Mouse (Mus musculus): ENCODE results near the gene Tusc2. TPM values are rescaled to one million over a fixed set of nuclear protein-coding genes. Genes with fewer than 3 reads are reported as not detected.
A peak's percentile ranks its signal among the peaks of the same experiment; 100 is the strongest.
"Not testable (repeated sequence)": the region's sequence is repeated elsewhere in the genome, so short reads cannot be mapped to it uniquely, and the experiment has no call there.

Tusc2 gene
- polyA plus RNA-seq, 1 experiment = 127 TPM

DNA sequence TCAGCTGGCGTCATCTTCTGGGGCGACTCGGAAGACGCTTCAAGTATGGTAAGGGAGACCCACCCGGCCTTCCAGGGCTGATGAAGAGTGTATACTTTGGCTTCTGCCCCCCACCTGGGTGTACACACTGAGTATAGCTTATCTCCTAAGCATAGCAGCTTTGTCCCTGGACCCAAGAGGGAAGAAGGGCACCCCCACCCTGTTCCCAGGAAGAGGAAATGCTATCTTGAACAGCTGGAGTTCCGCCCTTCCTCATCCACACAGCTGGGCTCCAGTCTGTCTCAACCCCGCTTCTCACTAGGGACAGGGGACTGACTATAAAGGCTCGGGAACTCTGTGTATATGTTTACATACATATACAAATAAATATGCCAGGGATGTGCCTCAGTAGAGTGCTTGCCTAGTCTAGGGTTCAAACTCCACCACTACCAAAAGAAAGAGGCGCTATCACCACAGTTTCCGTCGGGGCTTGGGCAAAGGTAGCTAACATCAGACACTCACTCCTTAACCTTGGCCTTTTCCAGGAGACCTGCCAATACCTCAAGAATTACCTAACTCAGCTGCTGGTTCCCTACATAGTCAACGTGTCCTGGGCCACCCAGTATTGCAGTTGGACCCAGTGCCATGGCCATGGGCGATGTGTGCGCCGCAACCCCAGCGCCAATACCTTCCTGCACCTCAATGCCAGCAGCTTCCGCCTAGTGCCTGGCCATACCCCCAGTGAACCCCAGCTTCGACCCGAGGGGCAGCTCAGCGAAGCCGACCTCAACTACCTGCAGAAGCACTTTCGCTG, 8.7 kb downstream of the Tusc2 start:
- peaks cover 20% of the 10 kb centered on the region for H3K4me1 ChIP-seq (ENCODE audit: control insufficient read depth, insufficient read depth, low read length)
- no peak for DNase-seq
- no peak overlapping the region for H3K4me3 ChIP-seq (replicated peaks; ENCODE audit: insufficient read depth, low read depth, low read length)
- H3K27ac ChIP-seq (ENCODE audit: insufficient read depth, low read length) = no peak overlapping the region
- 89% methylated on average over 22 of the region's 22 CpGs for WGBS
- TF ChIP-seq POLR2A (IDR thresholded peaks at IDR 0.05; ENCODE audit: borderline replicate concordance, insufficient read depth, low read length) (no peak), CTCF (IDR thresholded peaks at IDR 0.05; ENCODE audit: borderline replicate concordance, insufficient read depth, low read depth, low read length) (no peak)
- no peaks in the 10 kb centered on the region for H3K27me3 ChIP-seq (ENCODE audit: control insufficient read depth, insufficient read depth, low read length)

DNA sequence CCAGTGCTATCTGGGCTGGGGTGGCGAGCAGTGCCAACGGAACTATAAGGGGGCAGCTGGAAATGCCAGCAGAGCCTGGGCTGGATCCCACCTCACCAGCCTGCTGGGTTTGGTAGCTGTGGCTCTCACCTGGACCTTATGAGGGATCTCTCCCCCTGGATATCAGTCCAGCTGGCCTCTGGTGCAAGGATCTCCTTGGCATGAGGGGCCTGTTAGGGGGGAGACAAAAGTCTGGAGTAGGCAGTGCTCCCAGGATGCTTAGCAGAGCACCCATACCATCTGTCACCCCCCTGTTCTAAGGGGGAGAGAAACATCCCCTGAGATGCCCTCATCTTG, 9.2 kb downstream of the Tusc2 start:
- DNase-seq = no peak
- 72% methylated on average over 2 of the region's 2 CpGs for WGBS
- H3K4me3 ChIP-seq (replicated peaks; ENCODE audit: insufficient read depth, low read depth, low read length) = no peak overlapping the region
- TF ChIP-seq POLR2A (IDR thresholded peaks at IDR 0.05; ENCODE audit: borderline replicate concordance, insufficient read depth, low read length) (no peak), CTCF (IDR thresholded peaks at IDR 0.05; ENCODE audit: borderline replicate concordance, insufficient read depth, low read depth, low read length) (no peak)
- H3K27me3 ChIP-seq (ENCODE audit: control insufficient read depth, insufficient read depth, low read length) = no peaks in the 10 kb centered on the region
- H3K4me1 ChIP-seq (ENCODE audit: control insufficient read depth, insufficient read depth, low read length) = peaks cover 22% of the 10 kb centered on the region
- no peak overlapping the region for H3K27ac ChIP-seq (ENCODE audit: insufficient read depth, low read length)

DNA sequence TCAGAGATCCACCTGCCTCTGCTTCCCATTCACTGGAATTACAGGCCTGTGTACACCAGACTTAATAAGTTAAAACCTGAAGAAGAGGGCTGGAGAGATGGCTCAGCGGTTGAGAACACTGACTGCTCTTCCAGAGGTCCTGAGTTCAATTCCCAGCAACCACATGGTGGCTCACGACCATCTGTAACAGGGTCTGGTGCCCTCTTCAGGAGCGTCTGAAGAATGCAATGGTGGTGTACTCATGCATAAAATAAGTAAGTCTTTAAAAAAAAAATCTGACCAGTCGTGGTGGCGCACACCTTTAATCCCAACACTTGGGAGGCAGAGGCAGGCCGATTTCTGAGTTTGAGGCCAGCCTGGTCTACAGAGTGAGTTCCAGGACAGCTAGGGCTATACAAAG, 10.7 kb downstream of the Tusc2 start:
- H3K27ac ChIP-seq (ENCODE audit: insufficient read depth, low read length); H3K4me3 ChIP-seq (replicated peaks; ENCODE audit: insufficient read depth, low read depth, low read length); DNase-seq; H3K27me3 ChIP-seq (ENCODE audit: control insufficient read depth, insufficient read depth, low read length): not testable (repeated sequence)
- WGBS = 82% methylated on average over 6 of the region's 6 CpGs
- H3K4me1 ChIP-seq (ENCODE audit: control insufficient read depth, insufficient read depth, low read length) = peaks cover 25% of the 10 kb centered on the region

DNA sequence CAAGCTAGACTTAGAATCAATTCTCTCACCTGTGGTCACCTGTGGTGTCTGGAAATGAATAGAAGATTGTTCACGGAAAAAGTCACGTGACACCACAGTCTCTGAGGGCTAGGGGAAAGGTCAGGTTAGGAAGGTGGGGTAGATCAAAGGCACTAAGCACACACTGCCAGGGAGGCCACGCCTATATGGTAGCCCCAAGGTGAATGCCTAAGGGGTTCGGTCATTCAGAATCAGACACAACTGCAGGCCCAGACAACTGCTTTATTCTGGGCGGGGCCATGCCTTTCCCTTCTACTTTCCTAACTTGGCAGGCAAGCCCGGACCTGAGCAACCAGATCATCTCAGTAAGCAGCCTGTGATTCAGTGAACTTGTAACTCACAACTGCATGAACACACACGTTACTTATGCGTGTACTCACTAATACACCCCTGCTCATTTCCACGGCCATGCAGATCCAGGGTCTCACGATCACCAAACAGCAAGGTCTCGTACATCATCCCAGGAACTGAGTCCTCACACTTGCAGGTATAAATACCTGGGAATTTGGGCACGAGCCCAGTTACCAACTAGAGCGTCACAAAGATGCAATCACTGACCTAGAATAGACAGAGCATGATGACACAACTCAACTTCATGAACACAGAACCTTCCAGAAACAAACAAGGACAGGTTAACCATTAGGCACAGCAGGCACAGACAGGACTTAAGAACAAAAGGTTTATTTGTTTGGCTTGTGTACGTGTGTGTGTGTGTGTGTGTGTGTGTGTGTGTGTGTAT, 12.7 kb downstream of the Tusc2 start:
- Histone ChIP-seq H3K27me3 (ENCODE audit: control insufficient read depth, insufficient read depth, low read length) (no peaks in the 10 kb centered on the region), H3K4me1 (ENCODE audit: control insufficient read depth, insufficient read depth, low read length) (peaks cover 29% of the 10 kb centered on the region), H3K4me3 (replicated peaks; ENCODE audit: insufficient read depth, low read depth, low read length) (no peak overlapping the region), H3K27ac (ENCODE audit: insufficient read depth, low read length) (no peak overlapping the region)
- no peak for TF ChIP-seq CTCF (IDR thresholded peaks at IDR 0.05; ENCODE audit: borderline replicate concordance, insufficient read depth, low read depth, low read length)
- TF ChIP-seq POLR2A (IDR thresholded peaks at IDR 0.05; ENCODE audit: borderline replicate concordance, insufficient read depth, low read length) = no peak
- DNase-seq = peak in 1 of 2 experiments; percentile 56
- WGBS = 46% methylated on average over 14 of the region's 14 CpGs

DNA sequence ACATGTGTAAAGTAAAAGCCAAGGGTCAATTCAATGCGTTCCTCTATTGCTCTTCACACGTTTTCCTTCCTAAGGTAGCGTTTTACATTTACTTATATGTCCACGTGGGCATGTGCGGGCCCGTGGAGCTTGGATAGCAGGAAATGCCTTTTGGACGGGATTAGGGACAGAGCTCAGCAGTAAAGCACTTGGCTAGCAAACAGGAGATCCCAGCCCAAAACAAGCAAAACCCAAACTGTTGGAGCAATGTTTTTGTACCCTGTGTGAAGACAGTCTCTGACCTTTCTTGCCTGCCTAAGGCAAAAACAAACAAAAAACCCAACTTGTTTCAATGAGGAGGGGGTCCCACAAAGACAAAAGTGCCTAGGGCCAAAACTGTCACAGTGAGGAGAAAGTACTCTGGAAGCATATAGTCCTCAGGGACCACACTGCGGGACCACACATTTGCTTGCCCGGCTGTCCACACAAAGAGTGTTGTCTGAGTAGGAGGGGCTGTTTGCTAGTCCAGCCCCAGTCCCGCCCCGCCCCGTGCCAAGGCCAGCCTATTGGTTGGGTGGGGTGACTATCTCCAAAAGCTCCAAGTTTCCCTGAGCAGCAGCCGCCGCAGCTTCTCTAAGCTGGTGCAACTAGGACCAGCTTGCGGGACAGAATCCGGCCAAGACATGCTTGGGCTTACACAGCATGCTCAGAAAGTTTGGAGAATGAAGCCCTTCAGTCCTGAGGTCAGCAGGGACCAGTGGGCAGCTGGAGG, 13.5 kb downstream of the Tusc2 start, which contains the start of gene Hyal1:
Gene Hyal1 (plus strand): TSS at position 571 of the 751 bp plus-strand sequence.
- TF ChIP-seq POLR2A (IDR thresholded peaks at IDR 0.05; ENCODE audit: borderline replicate concordance, insufficient read depth, low read length) (no peak), CTCF (IDR thresholded peaks at IDR 0.05; ENCODE audit: borderline replicate concordance, insufficient read depth, low read depth, low read length) (no peak)
- no peak within 1 kb of the TSS for H3K4me3 ChIP-seq (replicated peaks; ENCODE audit: insufficient read depth, low read depth, low read length)
- peaks cover 29% of the 10 kb centered on the region for H3K4me1 ChIP-seq (ENCODE audit: control insufficient read depth, insufficient read depth, low read length)
- no peaks in the 10 kb centered on the region for H3K27me3 ChIP-seq (ENCODE audit: control insufficient read depth, insufficient read depth, low read length)
- no peak within 1 kb of the TSS for H3K27ac ChIP-seq (ENCODE audit: insufficient read depth, low read length)
- 15% methylated on average over 16 of the region's 16 CpGs for WGBS
- peak in 1 of 2 experiments; percentile 58 for DNase-seq

DNA sequence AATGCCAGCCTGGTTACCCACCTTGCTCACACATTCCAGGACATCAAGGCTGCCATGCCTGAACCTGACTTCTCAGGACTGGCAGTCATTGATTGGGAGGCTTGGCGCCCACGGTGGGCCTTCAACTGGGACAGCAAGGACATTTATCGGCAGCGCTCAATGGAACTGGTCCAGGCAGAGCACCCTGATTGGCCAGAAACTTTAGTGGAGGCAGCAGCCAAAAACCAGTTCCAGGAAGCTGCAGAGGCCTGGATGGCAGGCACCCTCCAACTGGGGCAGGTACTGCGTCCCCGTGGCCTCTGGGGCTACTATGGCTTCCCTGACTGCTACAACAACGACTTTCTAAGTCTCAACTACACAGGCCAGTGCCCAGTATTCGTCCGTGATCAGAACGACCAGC, 14.8 kb downstream of the Tusc2 start:
- no peak for DNase-seq
- 71% methylated on average over 10 of the region's 10 CpGs for WGBS
- TF ChIP-seq POLR2A (IDR thresholded peaks at IDR 0.05; ENCODE audit: borderline replicate concordance, insufficient read depth, low read length) (no peak), CTCF (IDR thresholded peaks at IDR 0.05; ENCODE audit: borderline replicate concordance, insufficient read depth, low read depth, low read length) (no peak)
- Histone ChIP-seq H3K27me3 (ENCODE audit: control insufficient read depth, insufficient read depth, low read length) (no peaks in the 10 kb centered on the region), H3K4me1 (ENCODE audit: control insufficient read depth, insufficient read depth, low read length) (peaks cover 29% of the 10 kb centered on the region), H3K27ac (ENCODE audit: insufficient read depth, low read length) (no peak overlapping the region), H3K4me3 (replicated peaks; ENCODE audit: insufficient read depth, low read depth, low read length) (no peak overlapping the region)

DNA sequence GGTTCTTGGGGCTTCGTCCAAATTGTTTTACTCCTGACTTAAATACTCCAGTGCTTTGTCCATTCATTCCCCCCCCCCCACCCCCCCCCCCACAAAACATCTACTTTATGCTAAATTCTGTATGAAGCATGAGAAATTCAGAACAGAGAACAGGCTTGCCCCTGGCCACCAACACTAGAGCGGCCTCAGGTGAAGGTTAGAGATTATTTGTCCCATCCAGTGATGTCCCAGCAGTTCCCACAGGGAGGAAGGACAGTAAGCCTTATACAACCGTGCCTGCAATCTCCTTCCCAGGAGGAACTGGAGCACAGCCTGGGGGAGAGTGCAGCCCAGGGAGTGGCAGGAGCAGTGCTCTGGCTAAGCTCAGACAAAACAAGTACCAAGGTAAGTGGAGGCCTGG, 15.5 kb downstream of the Tusc2 start, which contains the start of gene Naa80:
Gene Naa80 (plus strand): TSS at position 301 of the 400 bp plus-strand sequence.
- TF ChIP-seq CTCF (IDR thresholded peaks at IDR 0.05; ENCODE audit: borderline replicate concordance, insufficient read depth, low read depth, low read length) (no peak), POLR2A (IDR thresholded peaks at IDR 0.05; ENCODE audit: borderline replicate concordance, insufficient read depth, low read length) (no peak)
- Histone ChIP-seq H3K27ac (ENCODE audit: insufficient read depth, low read length) (peak within 1 kb of the TSS; percentile 16; the same call in 1 of the 2 replicates), H3K4me3 (replicated peaks; ENCODE audit: insufficient read depth, low read depth, low read length) (no peak within 1 kb of the TSS), H3K4me1 (ENCODE audit: control insufficient read depth, insufficient read depth, low read length) (peaks cover 29% of the 10 kb centered on the region), H3K27me3 (ENCODE audit: control insufficient read depth, insufficient read depth, low read length) (no peaks in the 10 kb centered on the region)
- no peak for DNase-seq
- 66% methylated on average over 3 of the region's 3 CpGs for WGBS

All from cerebellum, adult 2 months (tissue).